Mouse (Mus musculus) limb, embryonic 14.5 days (tissue): ENCODE data around the gene Nmt1. TPM values are rescaled to one million over a fixed set of nuclear protein-coding genes. Genes with fewer than 3 reads are reported as not detected.

Source experiments
- ATAC-seq: fragments of 200-750 bp; cut with Nextera tagmentation; 2 replicates; pipeline ENCODE4 v1.8.0; 2017; ENCODE audit warnings: low read depth, moderate number of reproducible peaks, moderate TSS enrichment; ENCODE audit not compliant: low FRiP score
- DNase-seq: peaks from one replicate; pipeline ENCODE4 v3.0.0-alpha.2; 2015; ENCODE audit warnings: low spot score
- H3K27ac ChIP-seq: fragments of 300-500 bp; sonication (generic); replicated peaks from 2 replicates; pipeline ENCODE4 v1.5.1; 2014; ENCODE audit warnings: low read depth, mild to moderate bottlenecking, low read length, moderate library complexity, mixed read lengths
- H3K27me3 ChIP-seq: fragments of 300-500 bp; sonication (generic); 2 replicates; pipeline ENCODE4 v1.6.1; 2014; ENCODE audit warnings: low read length, mixed read lengths; ENCODE audit not compliant: control insufficient read depth, insufficient read depth
- H3K36me3 ChIP-seq: fragments of 300-500 bp; sonication (generic); 2 replicates; pipeline ENCODE4 v1.6.1; 2014; ENCODE audit warnings: mild to moderate bottlenecking, low read length, moderate library complexity, mixed read lengths; ENCODE audit not compliant: control insufficient read depth, insufficient read depth
- H3K4me1 ChIP-seq: fragments of 300-500 bp; sonication (generic); 2 replicates; pipeline ENCODE4 v1.6.1; 2014; ENCODE audit warnings: antibody characterized with exemption, low read length, mixed read lengths; ENCODE audit not compliant: control insufficient read depth, insufficient read depth
- H3K4me2 ChIP-seq: fragments of 300-500 bp; sonication (generic); replicated peaks from 2 replicates; pipeline ENCODE4 v1.6.1; 2014; ENCODE audit warnings: low read depth, mild to moderate bottlenecking, low read length, moderate library complexity; ENCODE audit not compliant: severe bottlenecking
- H3K4me3 ChIP-seq: fragments of 300-500 bp; sonication (generic); replicated peaks from 2 replicates; pipeline ENCODE4 v1.5.1; 2014; ENCODE audit warnings: low read length
- H3K9ac ChIP-seq: fragments of 300-500 bp; sonication (generic); 2 replicates; pipeline ENCODE4 v1.6.1; 2014; ENCODE audit warnings: mild to moderate bottlenecking, low read depth, low read length, moderate library complexity; ENCODE audit not compliant: severe bottlenecking
- H3K9me3 ChIP-seq: fragments of 300-500 bp; sonication (generic); 2 replicates; pipeline ENCODE4 v1.6.1; 2016; ENCODE audit warnings: low read length; ENCODE audit not compliant: control insufficient read depth
- POLR2A ChIP-seq: fragments of 200-500 bp; IDR thresholded peaks from 2 replicates; pipeline ENCODE4 v1.8.0; 2012; ENCODE audit warnings: inconsistent platforms, mild to moderate bottlenecking, moderate library complexity, borderline replicate concordance; ENCODE audit not compliant: insufficient read depth, insufficient read length; ENCODE audit errors: extremely low read depth
- WGBS: fragments of 180-500 bp; shearing (Covaris S2); extraction: QIAGEN DNeasy Blood & Tissue Kit; methylation state at CpG from one replicate; pipeline ENCODE4 v1.1.7; 2014; 5-methylcytosine and 5-hydroxymethylcytosine counted together
- polyA plus RNA-seq, 2 experiments: library from polyadenylated mRNA; depleted of rRNA in 1 of 2; stranded (reverse) in 1 of 2; unstranded in 1 of 2; fragments of >200 nt; fragmentation: Nextera tagmentation in 1 of 2; extraction: Ambion mirVana in 1 of 2; gene quantifications; 2 replicates each; pipeline versions ENCODE4 v1.2.1 to v1.2.3; 2012 to 2014

The Nmt1 gene
- polyA plus RNA-seq, 2 experiments: 45.9 to 50.2 TPM

DNA sequence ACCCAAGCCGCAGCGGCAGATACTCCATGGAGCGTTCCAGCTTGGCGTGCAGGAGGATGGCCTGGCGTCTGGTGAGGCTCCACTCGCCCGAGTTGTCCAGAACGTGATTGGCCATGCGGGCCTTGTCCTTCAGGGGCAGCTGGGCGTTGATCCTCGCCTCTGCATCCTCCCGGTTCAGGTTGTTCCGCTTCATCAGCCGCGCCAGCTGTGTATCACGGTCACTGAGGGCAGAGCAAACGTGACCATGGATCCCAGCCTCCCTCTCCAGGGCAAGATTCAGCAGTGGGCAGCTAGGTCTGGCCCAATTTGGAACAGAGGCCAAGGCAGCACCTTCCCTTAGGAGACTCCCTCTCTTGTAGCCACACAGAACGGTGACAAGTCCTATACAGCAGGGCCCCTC lies 33.0 kb upstream of the Nmt1 start:
- no peak overlapping the region for H3K4me3 ChIP-seq
- WGBS: 92% methylated on average over 18 of the region's 18 CpGs
- H3K36me3 ChIP-seq: peaks cover 63% of the 10 kb centered on the region
- no peak overlapping the region for H3K4me2 ChIP-seq
- peaks cover 20% of the 10 kb centered on the region for H3K27me3 ChIP-seq
- DNase-seq: no peak
- no peak for TF ChIP-seq POLR2A
- ATAC-seq: no peak
- peaks cover 10% of the 10 kb centered on the region; the same call in 1 of the 2 replicates for H3K4me1 ChIP-seq
- no peak overlapping the region for H3K27ac ChIP-seq
- no peaks in the 10 kb centered on the region for H3K9me3 ChIP-seq
- no peak overlapping the region for H3K9ac ChIP-seq

GRCm38 (mm10) chr11:102996385-102996784 lies 31.6 kb upstream of the Nmt1 start:
- ATAC-seq: no peak
- WGBS: 78% methylated on average over 7 of the region's 7 CpGs
- H3K27ac ChIP-seq: no peak overlapping the region

DNA sequence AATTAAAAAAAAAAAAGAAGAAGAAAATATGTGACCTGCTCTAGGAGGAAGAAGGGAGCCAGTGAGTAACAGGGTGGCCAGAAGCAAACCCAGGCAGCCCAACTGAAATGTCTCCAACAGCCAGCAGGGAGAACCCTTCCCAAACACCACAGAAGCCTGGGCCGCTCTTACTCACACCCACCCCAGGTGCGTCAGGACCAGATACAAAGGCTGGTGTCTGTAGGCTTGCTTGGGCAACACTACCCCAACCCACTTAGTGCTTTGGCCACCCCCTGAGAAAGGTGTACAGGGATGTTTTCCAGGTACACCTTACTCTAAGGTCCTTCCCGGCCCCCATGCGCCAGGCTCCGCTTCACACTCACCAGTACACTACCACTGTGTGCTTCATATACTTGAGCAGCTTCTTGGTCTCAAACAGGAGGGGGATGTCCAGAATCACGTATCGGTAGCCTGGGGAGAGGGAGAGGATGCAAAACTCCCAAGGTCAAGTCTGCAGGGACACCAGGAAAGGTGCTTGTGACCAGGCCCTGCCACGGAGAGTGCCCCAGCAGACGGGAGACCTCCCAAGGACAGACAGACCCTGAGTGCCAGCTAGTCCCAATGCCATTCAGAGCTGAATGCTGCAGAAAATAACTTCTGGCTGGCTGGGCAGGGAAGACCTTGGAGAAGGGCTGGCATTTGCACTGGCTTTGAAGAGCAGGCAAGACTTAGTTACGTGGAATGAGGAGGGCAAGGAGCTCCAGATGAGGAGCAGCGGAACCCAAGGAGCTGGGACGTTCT lies 30.8 kb upstream of the Nmt1 start:
- no peak for ATAC-seq
- H3K36me3 ChIP-seq: peaks cover 63% of the 10 kb centered on the region
- 94% methylated on average over 12 of the region's 12 CpGs for WGBS

More at GRCm38 (mm10) chr11:102996385-102996784, 31.6 kb upstream of the Nmt1 start:
- Histone ChIP-seq H3K27me3 (peaks cover 10% of the 10 kb centered on the region; the same call in 1 of the 2 replicates), H3K4me3 (no peak overlapping the region), H3K36me3 (peaks cover 63% of the 10 kb centered on the region), H3K4me2 (no peak overlapping the region), H3K9me3 (no peaks in the 10 kb centered on the region), H3K4me1 (peaks cover 6% of the 10 kb centered on the region; the same call in 1 of the 2 replicates), H3K9ac (no peak overlapping the region)
- DNase-seq: no peak
- no peak for TF ChIP-seq POLR2A

GRCm38 (mm10) chr11:102998254-102998576 lies 29.8 kb upstream of the Nmt1 start:
- peaks cover 65% of the 10 kb centered on the region for H3K36me3 ChIP-seq
- H3K27me3 ChIP-seq: no peaks in the 10 kb centered on the region
- H3K9me3 ChIP-seq: no peaks in the 10 kb centered on the region
- no peak overlapping the region for H3K4me3 ChIP-seq
- 95% methylated on average over 7 of the region's 7 CpGs for WGBS
- no peak overlapping the region for H3K27ac ChIP-seq
- no peak; the same call in 1 of the 2 replicates for ATAC-seq
- TF ChIP-seq POLR2A: no peak
- no peak overlapping the region for H3K4me2 ChIP-seq
- no peaks in the 10 kb centered on the region for H3K4me1 ChIP-seq
- no peak overlapping the region for H3K9ac ChIP-seq
- no peak for DNase-seq

More for the DNA sequence above, 30.8 kb upstream of the Nmt1 start:
- Histone ChIP-seq H3K27me3 (peaks cover 4% of the 10 kb centered on the region; the same call in 1 of the 2 replicates), H3K9me3 (no peaks in the 10 kb centered on the region), H3K9ac (no peak overlapping the region), H3K4me2 (no peak overlapping the region), H3K4me1 (no peaks in the 10 kb centered on the region; the same call in 1 of the 2 replicates), H3K4me3 (no peak overlapping the region), H3K27ac (no peak overlapping the region)
- DNase-seq: no peak
- no peak for TF ChIP-seq POLR2A

DNA sequence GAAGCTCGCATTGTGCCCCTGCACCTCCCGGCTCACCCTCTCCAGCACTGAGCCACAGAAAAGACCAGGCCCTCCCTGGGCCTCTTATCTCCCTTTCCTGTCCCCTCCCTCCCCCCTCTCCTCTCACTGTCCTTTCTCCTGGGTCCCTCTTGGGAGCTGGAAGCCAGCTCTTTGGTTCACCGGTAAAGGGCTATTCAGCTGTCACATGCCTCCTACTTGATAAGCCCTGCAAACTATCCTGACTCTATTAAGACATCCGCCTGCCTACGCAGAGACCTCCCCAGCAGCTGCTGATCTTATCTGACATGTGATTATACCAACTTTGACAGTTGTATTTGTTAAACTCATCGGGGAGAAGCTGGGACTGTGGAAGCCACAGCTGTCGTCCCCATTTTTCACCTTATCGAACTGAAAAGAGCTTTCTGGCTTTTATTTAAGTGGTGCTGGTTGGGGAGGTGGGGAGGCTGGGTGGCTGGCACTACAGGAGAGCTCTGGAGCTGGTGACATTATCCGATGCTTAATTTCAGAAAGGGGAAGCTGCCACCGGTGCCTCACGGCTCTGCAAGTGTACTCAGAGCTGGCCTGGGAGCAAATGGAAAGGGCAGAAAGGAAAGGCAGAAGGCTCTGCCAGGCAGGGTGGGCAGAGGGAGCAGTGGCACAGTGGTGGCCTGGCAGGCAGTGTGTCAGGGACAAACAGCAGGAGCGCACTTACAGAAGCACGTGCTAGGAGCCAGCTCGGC lies 29.2 kb upstream of the Nmt1 start:
- ATAC-seq (peak; percentile 17; the same call in 1 of the 2 replicates), DNase-seq (no peak)
- 80% methylated on average over 14 of the region's 14 CpGs for WGBS
- Histone ChIP-seq H3K27me3 (no peaks in the 10 kb centered on the region), H3K9me3 (no peaks in the 10 kb centered on the region), H3K4me3 (no peak overlapping the region), H3K9ac (no peak overlapping the region), H3K4me2 (no peak overlapping the region), H3K4me1 (no peaks in the 10 kb centered on the region), H3K27ac (no peak overlapping the region), H3K36me3 (peaks cover 68% of the 10 kb centered on the region)
- no peak for TF ChIP-seq POLR2A
